In genomic region chr1:172515396-172515795, GRCm38 (mm10) we compare ENCODE assay signal across 14 mouse cellular contexts. TPM values are rescaled to one million over a fixed set of nuclear protein-coding genes. Genes with fewer than 3 reads are reported as not detected.
DNase-seq lines count a peak whose midpoint lies in the region; ATAC-seq and TF ChIP-seq lines count a peak whose summit lies in the region.
"Had no signal": no experiment of that assay in that cellular context is flagged by ENCODE, and none has a peak within 500 bp of the region (broad histone marks: within the 10 kb centered on the region; RNA-seq: fewer than 3 reads in every experiment).

No protein-coding gene starts in this region.

- in situ Hi-C loops in CH12.LX (cut with MboI; ENCODE audit: low pct_ligation_motif_present, low pct_unique_long_range_greater_than_20kb, low sequenced_read_pairs) = no loop called here

- intact Hi-C loops in heart, postnatal 10 days (cut with DNase I) = no loop called here

- DNase-seq in heart, adult 18-20 months = peak; percentile 47 to 51
- DNase-seq in heart, postnatal 10 days = no peak
- DNase-seq in CH12.LX (ENCODE audit: extremely low read depth) = no peak
- peak; percentile 58 to 64 for DNase-seq in kidney, postnatal 36 days
- DNase-seq in thymus, postnatal 14 days = no peak
- no peak for DNase-seq in embryo, embryonic 9.5 days (ENCODE audit: extremely low spot score)
- no peak for DNase-seq in c-Kit-positive CD71-positive TER-119-positive erythroid progenitor cells, embryonic 14.5 days (ENCODE audit: low spot score)
- DNase-seq: cerebellum, adult 9-11 months; right cerebral cortex, adult 18-20 months had no signal

- ATAC-seq in heart, embryonic 13.5 days (ENCODE audit: extremely low read depth, insufficient number of reproducible peaks, low FRiP score, low TSS enrichment) = no peak

- H3K9ac ChIP-seq in CH12.LX (ENCODE audit: insufficient read depth, low read depth) = no peak overlapping the region
- no peak overlapping the region for H3K9ac ChIP-seq in heart, embryonic 13.5 days
- H3K9ac ChIP-seq: liver, embryonic 14.5 days had no signal

- dilution Hi-C loops in CH12.LX (cut with MboI; ENCODE audit: extremely low pct_ligation_motif_present, extremely low pct_unique_long_range_greater_than_20kb, low sequenced_read_pairs) = no loop called here

- peaks cover 10 to 35% of the 10 kb centered on the region in 2 experiments for H3K4me1 ChIP-seq in CH12.LX (ENCODE audit: control insufficient read depth in 1 of 2, insufficient read depth in 2 of 2)
- peaks cover 62% of the 10 kb centered on the region for H3K4me1 ChIP-seq in heart, embryonic 13.5 days

- no peaks in the 10 kb centered on the region for H3K79me2 ChIP-seq in CH12.LX (replicated peaks; ENCODE audit: control insufficient read depth, extremely low read depth, insufficient read depth, poor library complexity, severe bottlenecking)

- no peak for TF ChIP-seq CTCF in CH12.LX (conservative IDR thresholded peaks at IDR 0.05 in 1 of 2, IDR thresholded peaks at IDR 0.05 in 1 of 2; ENCODE audit: low read depth in 2 of 2, low read length in 2 of 2)

- H3K27me3 ChIP-seq in CH12.LX (replicated peaks) = no peaks in the 10 kb centered on the region
- no peaks in the 10 kb centered on the region for H3K27me3 ChIP-seq in heart, embryonic 13.5 days (replicated peaks)

- TF ChIP-seq EP300 in CH12.LX (IDR thresholded peaks at IDR 0.05; ENCODE audit: low read length) = no peak

- no peak for TF ChIP-seq RAD21 in CH12.LX (IDR thresholded peaks at IDR 0.05; ENCODE audit: low read depth, low read length)

- peaks cover 0 to 1% of the 10 kb centered on the region in 2 experiments for H3K36me3 ChIP-seq in CH12.LX (replicated peaks in 1 of 2; ENCODE audit: control insufficient read depth in 1 of 2, insufficient read depth in 1 of 2, low read length in 1 of 2)
- no peaks in the 10 kb centered on the region for H3K36me3 ChIP-seq in heart, embryonic 13.5 days

- WGBS in heart, embryonic 13.5 days = 58% methylated on average over 1 of the region's 1 CpGs

- no peak overlapping the region for H3K27ac ChIP-seq in CH12.LX (ENCODE audit: insufficient read depth, low read depth)
- H3K27ac ChIP-seq in heart, embryonic 13.5 days (replicated peaks) = peak overlapping the region; percentile 85
- H3K27ac ChIP-seq: liver, embryonic 14.5 days had no signal

- H3K4me3 ChIP-seq in CH12.LX (replicated peaks in 1 of 3; ENCODE audit: low read depth in 2 of 3, low read length in 2 of 3, poor library complexity in 1 of 3) = no peak overlapping the region
- H3K4me3 ChIP-seq in heart, embryonic 13.5 days = no peak overlapping the region
- H3K4me3 ChIP-seq: erythroblast, embryonic 14.5 days; layer of hippocampus, adult 2 months had no signal

- TF ChIP-seq POLR2A in CH12.LX (IDR thresholded peaks at IDR 0.05; ENCODE audit: low read depth, low read length) = no peak

- H3K4me2 ChIP-seq in CH12.LX (ENCODE audit: insufficient read depth, low read depth, poor library complexity, severe bottlenecking) = no peak overlapping the region
- H3K4me2 ChIP-seq in heart, embryonic 13.5 days = no peak overlapping the region

- peaks cover 11% of the 10 kb centered on the region for H3K9me3 ChIP-seq in CH12.LX (replicated peaks; ENCODE audit: low read length)
- peaks cover 9% of the 10 kb centered on the region for H3K9me3 ChIP-seq in heart, embryonic 13.5 days

TF ChIP-seq in CH12.LX, 34 proteins besides CTCF, POLR2A, EP300 and RAD21:
- TF ChIP-seq MAFK (IDR thresholded peaks at IDR 0.05; ENCODE audit: insufficient replicate concordance, low read length) (peak; percentile 72), CHD1 (IDR thresholded peaks at IDR 0.05; ENCODE audit: low read depth, low read length) (no peak), IRF4 (IDR thresholded peaks at IDR 0.05; ENCODE audit: low read depth, low read length) (no peak), RCOR1 (conservative IDR thresholded peaks at IDR 0.05; ENCODE audit: low read depth, low read length) (no peak)

RNA-seq across cellular contexts. Expression of gene Cfap45, which starts 5.2 kb away (rescaled TPM):
- 1 to 10 TPM in 1 of 2 experiments, not detected in 1; 1.2 TPM for total RNA-seq in heart, adult 18-20 months (2021)
- total RNA-seq in heart, postnatal 10 days (2021) = 1 to 10 TPM; 1.8 to 2.8 TPM
- not detected in 2 replicates for total RNA-seq in CH12.LX (2012; rRNA removed)
- total RNA-seq in CH12.LX (2014; rRNA removed) = not detected in 2 replicates
- polyA plus RNA-seq in CH12.LX (2012; ENCODE audit: insufficient read length, low read depth) = not detected in 2 replicates
- 1.9 and 2.4 TPM in 2 replicates for polyA plus RNA-seq in heart, embryonic 13.5 days (2015; fragmentation: Nextera tagmentation; extraction: Ambion mirVana)
- polyA plus RNA-seq: C2C12 had no signal

RNA-seq across cellular contexts. Expression of gene Tagln2, which starts 15.5 kb away (rescaled TPM):
- 10 to 100 TPM; 56.8 to 58.8 TPM for total RNA-seq in heart, adult 18-20 months (2021)
- total RNA-seq in heart, postnatal 10 days (2021) = 100 to 1,000 TPM; 173 to 178 TPM
- total RNA-seq in CH12.LX (2012; rRNA removed) = 179 and 206 TPM in 2 replicates
- 145 and 172 TPM in 2 replicates for total RNA-seq in CH12.LX (2014; rRNA removed)
- 281 and 337 TPM in 2 replicates for polyA plus RNA-seq in CH12.LX (2012; ENCODE audit: insufficient read length, low read depth)
- 312 and 327 TPM in 2 replicates for polyA plus RNA-seq in heart, embryonic 13.5 days (2015; fragmentation: Nextera tagmentation; extraction: Ambion mirVana)

RNA-seq across cellular contexts. Expression of gene Igsf9, which starts 33.8 kb away (rescaled TPM):
- total RNA-seq in heart, adult 18-20 months (2021) = under 1 TPM; 0.28 to 0.45 TPM
- total RNA-seq in heart, postnatal 10 days (2021) = 1 to 10 TPM; 1.0 to 1.4 TPM
- total RNA-seq in CH12.LX (2012; rRNA removed) (4.5 and 6.0 TPM in 2 replicates), CH12.LX (2014; rRNA removed) (2.0 and 2.7 TPM in 2 replicates)
- polyA plus RNA-seq in CH12.LX (2012; ENCODE audit: insufficient read length, low read depth) = 6.5 and 7.2 TPM in 2 replicates
- polyA plus RNA-seq in heart, embryonic 13.5 days (2015; fragmentation: Nextera tagmentation; extraction: Ambion mirVana) = 9.2 and 9.6 TPM in 2 replicates
- polyA plus RNA-seq: erythroblast, embryonic 14.5 days had no signal

RNA-seq across cellular contexts. Expression of gene Slamf9, which starts 40.2 kb away (rescaled TPM):
- 1 to 10 TPM; 1.2 to 2.2 TPM for total RNA-seq in heart, adult 18-20 months (2021)
- 1 to 10 TPM; 1.3 to 1.4 TPM for total RNA-seq in heart, postnatal 10 days (2021)
- total RNA-seq in CH12.LX (2012; rRNA removed) (17.0 and 30.9 TPM in 2 replicates), CH12.LX (2014; rRNA removed) (30.1 and 32.6 TPM in 2 replicates)
- 28.3 and 30.3 TPM in 2 replicates for polyA plus RNA-seq in CH12.LX (2012; ENCODE audit: insufficient read length, low read depth)
- polyA plus RNA-seq in heart, embryonic 13.5 days (2015; fragmentation: Nextera tagmentation; extraction: Ambion mirVana) = 1.2 and 1.3 TPM in 2 replicates
- polyA plus RNA-seq: erythroblast, embryonic 14.5 days had no signal

RNA-seq across cellular contexts. Expression of gene Vsig8, which starts 40.3 kb away (rescaled TPM):
- total RNA-seq in heart, adult 18-20 months (2021) = not detected
- under 1 TPM in 1 of 2 experiments, not detected in 1; 0.24 TPM for total RNA-seq in heart, postnatal 10 days (2021)
- 0.13 and 0.17 TPM in 2 replicates for total RNA-seq in CH12.LX (2012; rRNA removed)
- total RNA-seq in CH12.LX (2014; rRNA removed) = not detected in 2 replicates
- polyA plus RNA-seq in CH12.LX (2012; ENCODE audit: insufficient read length, low read depth) = 0.18 and 0.29 TPM in 2 replicates
- 0.15 and 0.25 TPM in 2 replicates for polyA plus RNA-seq in heart, embryonic 13.5 days (2015; fragmentation: Nextera tagmentation; extraction: Ambion mirVana)
- polyA plus RNA-seq: C2C12; erythroblast, embryonic 14.5 days; liver, embryonic 14.5 days had no signal

Comparison
In these comparisons a context has a peak if more than half of its experiments do, and no peak if none do; other contexts are left out.
1. DNase-seq: peak in heart, adult 18-20 months (2 of 2) and kidney, postnatal 36 days (2 of 2); none in heart, postnatal 10 days (0 of 2), CH12.LX (single experiment), thymus, postnatal 14 days (single experiment), embryo, embryonic 9.5 days (single experiment) and c-Kit-positive CD71-positive TER-119-positive erythroid progenitor cells, embryonic 14.5 days (single experiment).